Mouse (Mus musculus): Measurements from ENCODE around the gene Kiz. TPM values are rescaled to one million over a fixed set of nuclear protein-coding genes. Genes with fewer than 3 reads are reported as not detected.

The Kiz gene
- polyA plus RNA-seq, 1 experiment from 2014 or later, result 31.6 TPM

GRCm38 (mm10) chr2:147011474-147012140 lies 155.9 kb downstream of the Kiz start:
- peak overlapping the region; percentile 99 for H3K27ac ChIP-seq (ENCODE audit: low read depth)
- H3K27me3 ChIP-seq (ENCODE audit: insufficient read depth, low read length), result no peaks in the 10 kb centered on the region
- H3K4me3 ChIP-seq (ENCODE audit: low read depth, low read length), result peak overlapping the region; percentile 87
- ATAC-seq (ENCODE audit: insufficient read depth) (no peak), DNase-seq (peak; percentile 23)
- peaks cover 4% of the 10 kb centered on the region; the same call in 1 of the 2 replicates for H3K4me1 ChIP-seq (ENCODE audit: insufficient read depth)
- H3K9ac ChIP-seq, result peak overlapping the region; percentile 87
- no peak for TF ChIP-seq CTCF (IDR thresholded peaks at IDR 0.05; ENCODE audit: low read depth)
- H3K4me2 ChIP-seq, result peak overlapping the region; percentile 90
- H3K36me3 ChIP-seq (ENCODE audit: insufficient read depth), result no peaks in the 10 kb centered on the region
- WGBS, result 51% methylated on average over 3 of the region's 3 CpGs
- no peaks in the 10 kb centered on the region for H3K9me3 ChIP-seq (ENCODE audit: low read depth, low read length)

- Histone ChIP-seq H3K4me1 (ENCODE audit: insufficient read depth) (peaks cover 4% of the 10 kb centered on the region; the same call in 1 of the 2 replicates), H3K36me3 (ENCODE audit: insufficient read depth) (no peaks in the 10 kb centered on the region), H3K27ac (ENCODE audit: low read depth) (peak overlapping the region; percentile 99), H3K9me3 (ENCODE audit: low read depth, low read length) (no peaks in the 10 kb centered on the region), H3K27me3 (ENCODE audit: insufficient read depth, low read length) (no peaks in the 10 kb centered on the region), H3K4me2 (peak overlapping the region; percentile 90), H3K4me3 (ENCODE audit: low read depth, low read length) (peak overlapping the region; percentile 87), H3K9ac (peak overlapping the region; percentile 87)
- DNase-seq, result peak; percentile 30
- ATAC-seq (ENCODE audit: insufficient read depth), result peak; percentile 10; the same call in 1 of the 2 replicates
- TF ChIP-seq CTCF (IDR thresholded peaks at IDR 0.05; ENCODE audit: low read depth), result no peak
- 25% methylated on average over 7 of the region's 7 CpGs for WGBS
These were observed 156.5 kb downstream of the Kiz start for GRCm38 (mm10) chr2:147012141-147012622.

- peak within 1 kb of the TSS; percentile 87 for H3K9ac ChIP-seq
- WGBS, result 0% methylated on average over 37 of the region's 37 CpGs
- H3K27ac ChIP-seq (ENCODE audit: low read depth), result peak within 1 kb of the TSS; percentile 99
- ATAC-seq (ENCODE audit: insufficient read depth) (peak; percentile 95), DNase-seq (peak; percentile 97)
- no peaks in the 10 kb centered on the region for H3K36me3 ChIP-seq (ENCODE audit: insufficient read depth)
- peak within 1 kb of the TSS; percentile 90 for H3K4me2 ChIP-seq
- H3K4me3 ChIP-seq (ENCODE audit: low read depth, low read length), result peak within 1 kb of the TSS; percentile 87
- no peaks in the 10 kb centered on the region for H3K9me3 ChIP-seq (ENCODE audit: low read depth, low read length)
- TF ChIP-seq CTCF (IDR thresholded peaks at IDR 0.05; ENCODE audit: low read depth), result no peak
- H3K27me3 ChIP-seq (ENCODE audit: insufficient read depth, low read length), result no peaks in the 10 kb centered on the region
- H3K4me1 ChIP-seq (ENCODE audit: insufficient read depth), result peaks cover 4% of the 10 kb centered on the region; the same call in 1 of the 2 replicates
These were observed 157.0 kb downstream of the Kiz start, which contains the start of gene Xrn2 for GRCm38 (mm10) chr2:147012623-147013184. Gene Xrn2 (plus strand): TSS chr2:147012996.

GRCm38 (mm10) chr2:147013194-147013969 lies 157.7 kb downstream of the Kiz start:
- Histone ChIP-seq H3K9ac (peak overlapping the region; percentile 87), H3K27ac (ENCODE audit: low read depth) (peak overlapping the region; percentile 99), H3K4me1 (ENCODE audit: insufficient read depth) (peaks cover 4% of the 10 kb centered on the region; the same call in 1 of the 2 replicates), H3K4me3 (ENCODE audit: low read depth, low read length) (peak overlapping the region; percentile 87), H3K36me3 (ENCODE audit: insufficient read depth) (no peaks in the 10 kb centered on the region), H3K4me2 (peak overlapping the region; percentile 90), H3K27me3 (ENCODE audit: insufficient read depth, low read length) (no peaks in the 10 kb centered on the region), H3K9me3 (ENCODE audit: low read depth, low read length) (no peaks in the 10 kb centered on the region)
- no peak for TF ChIP-seq CTCF (IDR thresholded peaks at IDR 0.05; ENCODE audit: low read depth)
- WGBS, result under 1% methylated on average over 59 of the region's 59 CpGs
- ATAC-seq (ENCODE audit: insufficient read depth) (peak; percentile 91), DNase-seq (peak; percentile 90)

- WGBS, result 18% methylated on average over 15 of the region's 15 CpGs
- H3K9me3 ChIP-seq (ENCODE audit: low read depth, low read length), result no peaks in the 10 kb centered on the region
- peak overlapping the region; percentile 99 for H3K27ac ChIP-seq (ENCODE audit: low read depth)
- no peak for ATAC-seq (ENCODE audit: insufficient read depth)
- no peak for TF ChIP-seq CTCF (IDR thresholded peaks at IDR 0.05; ENCODE audit: low read depth)
- H3K4me2 ChIP-seq, result peak overlapping the region; percentile 90
- H3K36me3 ChIP-seq (ENCODE audit: insufficient read depth), result no peaks in the 10 kb centered on the region
- peak overlapping the region; percentile 87 for H3K9ac ChIP-seq
- peak overlapping the region; percentile 87 for H3K4me3 ChIP-seq (ENCODE audit: low read depth, low read length)
- peak; percentile 74 for DNase-seq
- H3K27me3 ChIP-seq (ENCODE audit: insufficient read depth, low read length), result no peaks in the 10 kb centered on the region
- peaks cover 4% of the 10 kb centered on the region; the same call in 1 of the 2 replicates for H3K4me1 ChIP-seq (ENCODE audit: insufficient read depth)
These were observed 158.6 kb downstream of the Kiz start for GRCm38 (mm10) chr2:147014101-147014886.

Other genes with a start within 250 kb of the Kiz start
- 103 and 104 TPM in 2 replicates for gene Xrn2, start 157.1 kb downstream of the Kiz start, polyA plus RNA-seq (2014; fragmentation: Nextera tagmentation; extraction: Ambion mirVana)
- not detected in 2 replicates for gene Nkx2-4, start 229.6 kb downstream of the Kiz start, polyA plus RNA-seq (2014; fragmentation: Nextera tagmentation; extraction: Ambion mirVana)